Mouse (Mus musculus) cerebellum, postnatal 14 days (tissue): ENCODE results near the gene Prom2.
A peak's percentile ranks its signal among the peaks of the same experiment; 100 is the strongest.

ENCODE experiments used
- DNase-seq, 2 experiments: peaks; one replicate each; pipeline ENCODE4 v3.0.0; 2021; ENCODE audit warnings: mixed read lengths in 2 of 2

Gene Prom2

DNA sequence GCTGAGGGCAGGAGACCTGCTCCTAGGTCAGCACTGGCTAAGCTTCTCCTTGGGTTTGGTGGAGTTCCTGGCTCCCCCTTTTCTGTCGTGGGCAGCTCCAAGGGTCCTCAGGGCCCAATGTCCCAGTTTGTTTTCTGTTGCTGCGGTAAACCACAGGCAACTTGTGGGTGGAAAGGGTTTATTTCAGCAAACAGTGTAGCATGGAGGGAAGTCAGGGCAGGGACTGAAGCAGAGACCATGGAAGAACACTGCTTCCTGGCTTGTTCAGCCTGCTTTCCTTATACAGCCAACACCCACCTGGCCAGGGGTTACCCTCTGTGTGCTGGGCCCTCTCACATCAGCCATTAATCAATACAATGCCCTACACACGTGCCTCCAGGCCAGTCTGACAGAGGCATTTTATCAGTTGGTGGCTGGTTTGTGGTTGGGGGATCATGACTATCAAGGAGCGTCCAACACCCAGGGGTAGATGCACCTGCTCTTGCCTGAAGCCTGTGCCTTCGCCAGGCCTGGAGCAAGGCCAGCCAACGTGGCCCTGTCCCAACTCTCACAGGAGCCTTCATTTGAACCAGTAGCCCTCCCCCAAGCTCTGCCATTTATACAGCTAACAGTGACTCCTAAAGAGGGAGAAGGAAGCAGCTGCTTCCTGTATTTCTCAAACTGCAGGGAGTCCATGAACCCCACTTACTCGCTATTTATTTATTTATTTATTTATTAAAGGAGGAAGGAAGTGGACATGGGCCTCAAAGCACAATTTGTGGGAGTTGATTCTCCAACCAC lies 17.1 kb downstream of the Prom2 start:
- DNase-seq = peak; percentile 95 to 97

GRCm38 (mm10) chr2:127522006-127522441 lies 19.2 kb downstream of the Prom2 start, which contains the start of gene Kcnip3:
Gene Kcnip3, minus strand, starts transcription at chr2:127522094.
- DNase-seq = peak; percentile 85 to 90

- DNase-seq = peak; percentile 91
Observed at GRCm38 (mm10) chr2:127521172-127522005, 19.9 kb downstream of the Prom2 start.

DNA sequence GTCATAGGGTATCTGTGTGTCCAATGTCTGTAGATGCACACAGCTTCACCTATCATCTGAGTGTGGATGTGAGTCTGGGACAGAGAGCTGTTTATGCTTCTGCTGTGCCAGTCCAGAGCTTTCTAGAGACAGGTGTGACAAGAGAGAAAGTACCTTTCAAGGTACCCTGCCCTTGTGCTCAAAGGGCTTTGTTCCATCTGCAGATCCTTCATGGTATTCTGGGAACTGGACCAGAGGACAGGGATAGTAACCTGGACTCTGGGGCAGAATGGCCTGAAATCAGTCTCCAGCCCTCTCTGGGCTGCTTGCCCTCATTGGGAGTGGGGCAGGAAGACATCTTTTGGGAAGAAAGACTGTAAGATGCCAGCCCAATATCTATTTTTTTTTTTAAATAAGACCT lies 21.1 kb downstream of the Prom2 start:
- DNase-seq = peak; percentile 52 to 56

DNA sequence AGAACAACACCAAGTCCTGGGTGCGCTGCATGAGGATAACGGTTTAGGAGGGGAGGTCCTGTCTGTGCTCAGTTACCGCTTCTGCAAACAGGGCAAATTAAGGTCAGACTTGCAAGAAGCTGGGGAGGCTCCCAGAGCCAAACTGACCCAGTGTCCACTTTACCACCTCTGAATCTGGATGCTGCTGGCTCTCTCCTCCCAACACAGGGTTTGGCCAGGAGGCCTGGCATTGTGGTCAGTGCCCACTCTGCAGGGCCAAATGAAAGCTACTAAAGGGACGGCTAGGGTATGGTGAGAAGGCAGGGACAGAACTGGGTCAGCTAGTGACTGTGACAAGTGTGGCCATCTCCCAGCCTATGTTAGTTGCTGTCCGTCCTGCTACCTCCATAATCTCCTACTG lies 22.0 kb downstream of the Prom2 start:
- peak; percentile 36 to 52 for DNase-seq

- DNase-seq = no peak
Observed at GRCm38 (mm10) chr2:127518831-127519230, 22.4 kb downstream of the Prom2 start.

- DNase-seq = peak in 1 of 2 experiments; percentile 42
Observed at GRCm38 (mm10) chr2:127518273-127518672, 23.0 kb downstream of the Prom2 start.

DNA sequence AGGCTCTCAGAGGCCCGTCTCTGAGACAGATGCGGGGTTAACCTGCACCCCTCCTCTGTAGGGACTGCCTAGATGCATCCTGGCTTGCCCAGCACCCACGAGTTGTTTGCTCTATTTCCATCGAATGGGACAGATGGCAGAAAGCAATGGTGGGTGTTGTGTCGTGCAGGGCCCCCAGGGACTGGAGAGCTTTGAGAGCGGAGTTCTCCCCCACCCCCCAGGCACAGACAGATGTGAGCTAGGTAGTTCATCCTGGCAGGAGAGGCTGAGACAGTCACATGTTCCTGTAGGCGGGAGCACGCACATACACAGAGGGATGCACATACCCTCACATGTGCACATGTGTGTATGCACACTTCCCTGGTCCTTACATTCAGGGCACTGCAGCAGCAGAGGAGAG lies 24.2 kb downstream of the Prom2 start:
- DNase-seq = no peak

DNA sequence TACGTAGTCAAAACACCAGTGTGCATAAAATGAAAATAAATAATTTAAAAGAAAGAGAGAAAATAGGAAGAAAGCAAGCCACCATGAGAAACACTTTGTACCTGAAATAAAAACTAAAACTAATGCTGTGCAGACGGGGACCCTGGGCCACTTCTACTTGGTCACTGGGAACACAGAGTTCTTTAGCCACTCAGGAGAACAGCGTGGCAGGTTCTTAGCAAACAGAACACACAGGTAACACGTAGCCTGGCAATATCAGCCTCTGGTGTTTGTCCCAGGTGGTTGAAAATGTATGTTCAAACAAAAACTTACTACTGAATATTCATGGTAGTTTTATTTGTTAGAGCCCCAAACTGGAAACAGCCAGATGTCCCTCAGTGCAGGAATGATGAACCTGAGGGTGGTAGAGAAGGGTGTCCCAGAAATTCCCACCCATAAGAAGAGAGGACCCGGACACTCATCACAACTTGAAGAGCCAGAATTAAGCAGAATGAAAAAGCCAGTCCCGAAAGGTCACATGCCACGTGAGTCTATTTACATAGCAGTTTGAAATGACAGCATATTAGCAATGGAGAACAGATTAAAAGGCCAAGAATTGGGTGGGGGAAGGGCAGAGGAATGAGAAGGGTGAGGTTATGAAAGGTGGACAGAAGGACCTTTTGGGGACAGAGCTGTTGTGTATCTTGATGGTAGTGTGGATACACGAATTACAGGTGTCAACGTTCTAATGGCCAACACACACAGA lies 26.7 kb downstream of the Prom2 start:
- DNase-seq = no peak

- peak; percentile 42 to 61 for DNase-seq
Observed at GRCm38 (mm10) chr2:127513244-127513643, 28.0 kb downstream of the Prom2 start.

DNA sequence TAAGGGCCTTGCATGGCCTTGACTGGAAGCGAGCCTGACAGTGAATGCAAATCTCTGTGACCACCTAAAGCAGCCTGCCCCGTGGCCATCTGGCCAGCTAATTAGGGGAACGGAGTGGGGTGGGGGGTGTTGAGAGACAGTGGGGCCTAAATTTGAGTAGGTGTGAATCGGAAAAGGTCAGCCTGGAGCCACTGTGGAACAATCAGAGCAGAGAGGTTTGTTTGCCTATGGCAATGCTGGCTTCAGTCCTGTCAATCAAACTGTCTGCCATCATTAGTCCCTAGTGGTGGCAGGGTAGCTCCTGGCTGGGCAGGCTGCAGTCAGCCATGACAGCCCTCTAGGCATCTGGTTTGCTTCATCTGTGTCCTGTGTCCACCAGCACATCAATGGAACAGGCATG lies 29.8 kb downstream of the Prom2 start:
- peak; percentile 47 to 50 for DNase-seq

DNA sequence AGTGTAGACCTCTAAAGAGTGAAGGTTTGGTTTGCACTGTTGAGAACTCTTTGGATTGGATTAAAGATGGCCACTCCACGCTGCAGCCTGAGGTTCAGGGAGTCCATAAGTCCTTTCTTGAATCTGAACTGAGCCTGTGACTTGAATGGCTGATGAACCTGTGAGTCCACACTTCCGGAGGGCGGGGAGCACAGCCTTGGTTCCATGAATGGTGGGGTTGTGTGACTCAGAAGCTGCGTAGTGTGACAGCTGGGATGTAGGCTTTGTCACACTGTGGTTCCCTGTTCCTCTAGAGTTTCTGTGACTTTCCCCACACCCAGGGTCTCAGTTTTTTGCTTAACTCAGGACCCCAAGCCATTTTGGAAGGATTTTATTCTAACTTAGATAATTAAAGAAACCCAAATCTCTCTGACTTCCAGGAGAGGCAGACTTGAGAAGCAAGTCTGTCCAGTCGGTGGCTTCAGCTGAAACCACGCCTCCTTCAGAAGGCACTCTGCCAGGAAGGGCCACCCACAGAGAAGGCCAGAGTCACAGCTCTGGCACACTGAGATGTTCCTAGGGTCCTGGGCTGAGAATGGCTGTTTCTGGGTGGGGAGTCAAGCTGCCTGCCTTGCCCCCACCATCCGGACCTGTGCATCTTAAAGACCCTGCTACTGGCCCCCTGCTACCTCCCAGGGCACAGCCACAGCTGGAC lies 33.2 kb downstream of the Prom2 start:
- DNase-seq = peak; percentile 71

DNA sequence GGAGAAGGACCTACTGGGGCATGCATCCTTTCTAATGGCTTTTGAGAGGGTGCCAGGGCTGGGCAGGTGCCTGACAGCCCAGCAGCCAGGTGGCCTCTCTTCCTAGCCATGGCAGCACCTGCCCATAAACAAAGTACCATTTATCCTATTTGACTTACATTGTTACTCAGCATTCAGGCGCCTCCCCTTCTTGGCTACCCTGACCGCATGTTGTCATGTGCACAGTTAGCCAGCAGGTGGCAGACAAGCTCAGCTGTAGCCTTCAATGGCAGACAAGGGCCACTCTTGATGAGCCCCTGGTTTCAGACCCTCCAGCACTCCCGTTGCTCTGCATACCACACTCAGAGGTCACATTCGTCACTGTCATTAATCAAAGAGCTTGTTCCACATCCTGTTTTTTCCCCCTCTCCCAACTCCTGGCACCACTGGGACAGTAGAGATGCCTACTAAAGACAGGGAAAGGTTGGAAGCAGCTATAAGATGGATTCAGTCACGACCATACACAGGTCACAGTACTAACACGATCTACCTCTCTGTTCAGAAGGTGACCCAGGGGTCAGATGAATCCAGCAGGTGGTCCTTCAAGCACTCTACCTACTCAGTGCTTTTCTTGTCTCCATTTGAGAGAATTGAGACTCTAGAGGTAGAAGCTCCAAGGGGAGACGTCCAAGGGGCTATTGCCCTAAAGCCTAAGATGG lies 34.0 kb downstream of the Prom2 start:
- peak; percentile 94 to 96 for DNase-seq

DNA sequence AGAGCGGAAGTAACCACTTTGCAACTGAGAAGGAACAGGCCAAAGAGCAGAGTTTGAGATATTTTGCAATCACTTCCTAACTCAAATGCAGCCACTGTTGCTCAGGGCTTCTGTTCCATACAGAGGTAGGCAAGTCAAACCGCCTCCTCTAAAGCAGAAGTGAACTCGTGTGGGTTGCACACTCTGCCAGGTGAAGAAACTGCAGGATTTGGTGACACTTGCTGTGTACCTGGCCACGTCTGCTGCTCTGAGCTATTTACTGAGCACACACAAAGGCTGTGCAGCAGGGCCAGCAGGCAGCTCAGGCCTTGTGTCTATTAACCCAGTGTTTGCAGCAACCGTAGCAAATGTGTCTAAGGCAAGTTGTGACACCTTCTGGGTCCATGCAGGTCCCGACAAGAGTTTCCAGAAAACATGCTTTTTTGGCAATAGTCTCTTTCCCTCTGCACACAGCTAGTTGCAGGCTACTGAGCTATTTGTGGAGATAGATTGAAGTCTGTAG lies 35.1 kb downstream of the Prom2 start:
- peak in 1 of 2 experiments; percentile 8 for DNase-seq

DNA sequence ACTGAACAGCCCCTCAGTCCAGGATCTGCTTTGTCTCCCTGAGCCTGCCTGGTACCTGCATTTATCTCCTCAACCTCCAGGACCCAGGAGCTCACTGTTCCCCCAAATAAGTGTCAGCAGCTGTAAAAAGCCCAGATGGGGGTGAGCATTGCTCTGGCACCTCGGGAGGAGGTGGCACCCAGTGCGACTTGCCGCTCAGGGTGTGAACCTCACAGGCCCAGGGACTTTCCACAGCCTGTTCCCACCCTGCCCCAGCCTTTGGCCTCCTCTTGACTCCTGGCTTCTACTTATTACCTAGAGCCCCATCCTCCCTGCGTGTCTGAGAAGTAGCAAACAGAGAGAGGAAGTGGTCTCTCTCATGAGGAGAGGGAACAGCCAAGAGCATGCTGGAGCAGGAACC lies 36.1 kb downstream of the Prom2 start:
- peak in 1 of 2 experiments; percentile 9 for DNase-seq

- DNase-seq = peak; percentile 74 to 81
Observed at GRCm38 (mm10) chr2:127503751-127504549, 37.3 kb downstream of the Prom2 start.

DNA sequence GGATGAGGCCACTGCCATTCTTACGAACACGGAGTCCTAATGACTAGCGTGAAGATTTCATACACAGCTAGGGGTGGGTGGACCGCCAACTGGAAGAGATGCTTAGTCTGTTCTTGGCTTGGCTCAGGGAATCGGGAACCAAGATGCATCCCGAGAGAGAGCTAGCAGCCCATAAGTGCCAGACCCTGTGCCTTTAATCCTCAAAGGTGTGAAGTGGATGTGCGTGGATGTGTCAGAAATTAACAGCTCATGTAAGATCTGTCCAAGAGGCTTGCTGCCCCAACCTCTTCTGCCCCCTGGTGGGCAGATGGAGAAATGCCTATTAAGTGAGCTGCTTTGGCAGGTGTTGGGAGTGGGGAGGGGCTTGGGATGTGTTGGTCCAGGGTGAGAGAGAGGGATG lies 40.2 kb downstream of the Prom2 start:
- peak; percentile 70 to 84 for DNase-seq

DNA sequence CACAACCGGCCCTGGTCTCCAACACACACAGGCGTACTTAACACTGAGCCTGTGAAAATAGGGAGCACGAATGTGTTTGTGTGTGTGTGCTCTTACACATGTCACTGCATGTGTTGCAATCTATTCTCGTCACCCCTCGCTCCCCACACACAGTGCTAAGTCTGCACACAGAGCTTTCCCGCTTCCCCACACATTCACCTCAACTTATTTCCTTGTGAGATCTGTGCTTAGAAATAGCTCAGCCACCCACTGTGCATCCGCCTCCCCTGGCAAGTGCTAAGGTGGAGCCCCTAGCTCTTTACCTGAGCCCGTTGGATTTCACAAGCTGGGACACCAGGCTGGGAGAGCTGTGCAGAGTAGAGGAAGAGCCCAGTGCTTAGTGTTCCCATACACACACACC lies 42.5 kb downstream of the Prom2 start:
- DNase-seq = no peak

- DNase-seq = no peak
Observed at GRCm38 (mm10) chr2:127496321-127496720, 44.9 kb downstream of the Prom2 start.

DNA sequence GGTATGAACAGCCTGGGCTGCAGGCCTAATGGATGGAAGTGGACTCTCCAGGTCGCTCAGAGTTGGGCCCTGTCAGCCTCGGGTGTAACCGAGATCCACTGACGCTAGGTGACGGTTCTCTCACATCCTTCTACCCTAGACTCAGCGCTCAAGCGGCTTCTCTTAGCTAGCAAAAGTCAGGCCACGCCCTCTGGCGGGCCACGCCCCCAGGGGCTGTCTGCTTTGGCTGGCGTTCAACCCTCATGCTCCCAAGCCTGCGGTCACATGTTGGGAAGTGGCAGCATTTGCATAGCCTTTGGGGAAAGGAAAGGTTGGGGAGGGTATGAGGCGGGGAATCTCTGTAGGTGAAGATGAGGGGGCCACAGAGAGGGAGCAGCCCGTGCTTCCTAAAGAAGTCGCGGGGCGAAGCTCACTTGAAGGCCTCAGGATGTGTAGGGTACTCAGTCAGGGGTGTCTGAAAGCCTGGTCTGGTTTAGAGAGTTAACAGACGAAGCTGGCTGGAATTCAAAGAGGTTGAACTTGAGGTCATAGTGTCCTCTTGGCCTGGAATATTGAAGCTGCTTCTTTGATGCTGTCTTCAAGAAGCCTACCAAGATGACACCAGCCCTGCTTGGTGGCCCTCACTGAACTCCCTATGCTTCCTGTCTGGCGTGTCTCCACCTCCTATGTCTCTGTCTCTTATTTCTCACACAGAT lies 56.6 kb downstream of the Prom2 start:
- DNase-seq = peak; percentile 70 to 80
